8 mouse cellular contexts compared by ENCODE assay signal in genomic region chr16:33063267-33063666, GRCm38 (mm10). TPM values are rescaled to one million over a fixed set of nuclear protein-coding genes. Genes with fewer than 3 reads are reported as not detected.
DNase-seq lines count a peak whose midpoint lies in the region; ATAC-seq and TF ChIP-seq lines count a peak whose summit lies in the region.

No protein-coding gene starts in this region.

- H3K9me3 ChIP-seq in hindbrain, embryonic 12.5 days (replicated peaks): no peaks in the 10 kb centered on the region
- H3K9me3 ChIP-seq in midbrain, embryonic 14.5 days (ENCODE audit: control insufficient read depth, low read length): no peaks in the 10 kb centered on the region

- H3K27ac ChIP-seq in layer of hippocampus, adult 2 months: peak overlapping the region; percentile 95
- H3K27ac ChIP-seq in brown adipose tissue, adult 24 weeks (replicated peaks; ENCODE audit: low read depth, low read length): no peak overlapping the region
- no peak overlapping the region for H3K27ac ChIP-seq in hindbrain, embryonic 12.5 days
- H3K27ac ChIP-seq in midbrain, embryonic 14.5 days (replicated peaks; ENCODE audit: low read depth, low read length): 0 out of 2 replicates have a peak overlapping the region, but pooled peaks have one; percentile 78

- no peak for DNase-seq in layer of hippocampus, adult 2 months (ENCODE audit: low spot score in 2 of 2)
- DNase-seq in layer of hippocampus, adult 9-10 months (ENCODE audit: low spot score): no peak
- peak; percentile 40 for DNase-seq in midbrain, embryonic 14.5 days
- no peak for DNase-seq in gastrocnemius, postnatal 10 days
- DNase-seq in thymus, postnatal 10 days (ENCODE audit: low spot score in 2 of 2): no peak

- no peaks in the 10 kb centered on the region for H3K4me1 ChIP-seq in brown adipose tissue, adult 24 weeks (ENCODE audit: control insufficient read depth, insufficient read depth, insufficient read length, low read length)
- peaks cover 24% of the 10 kb centered on the region for H3K4me1 ChIP-seq in hindbrain, embryonic 12.5 days
- H3K4me1 ChIP-seq in midbrain, embryonic 14.5 days (ENCODE audit: control insufficient read depth, insufficient read depth, low read length): peaks cover 18% of the 10 kb centered on the region

- no peak for ATAC-seq in hindbrain, embryonic 12.5 days (ENCODE audit: low FRiP score)
- no peak for ATAC-seq in midbrain, embryonic 14.5 days (ENCODE audit: low FRiP score, low TSS enrichment)
- ATAC-seq in CD4-positive, CD25-positive, alpha-beta regulatory T cell, adult 4 months: no peak

- peak overlapping the region; percentile 85 for H3K4me3 ChIP-seq in layer of hippocampus, adult 2 months
- H3K4me3 ChIP-seq in brown adipose tissue, adult 24 weeks (ENCODE audit: insufficient read depth, low read depth, low read length): peak overlapping the region; percentile 83
- H3K4me3 ChIP-seq in hindbrain, embryonic 12.5 days: peak overlapping the region; percentile 87
- H3K4me3 ChIP-seq in midbrain, embryonic 14.5 days (replicated peaks; ENCODE audit: low read depth, low read length): peak overlapping the region; percentile 86

- TF ChIP-seq CTCF in layer of hippocampus, adult 2 months (conservative IDR thresholded peaks at IDR 0.05): no peak

- no peaks in the 10 kb centered on the region for H3K27me3 ChIP-seq in hindbrain, embryonic 12.5 days
- no peaks in the 10 kb centered on the region for H3K27me3 ChIP-seq in midbrain, embryonic 14.5 days (ENCODE audit: control insufficient read depth, insufficient read depth, low read length)

- peaks cover 28% of the 10 kb centered on the region for H3K36me3 ChIP-seq in hindbrain, embryonic 12.5 days
- H3K36me3 ChIP-seq in midbrain, embryonic 14.5 days (ENCODE audit: control insufficient read depth, insufficient read depth, low read length): peaks cover 37% of the 10 kb centered on the region

- peak overlapping the region; percentile 86 for H3K4me2 ChIP-seq in hindbrain, embryonic 12.5 days (replicated peaks)
- H3K4me2 ChIP-seq in midbrain, embryonic 14.5 days (ENCODE audit: low read length): peak overlapping the region; percentile 86

- WGBS in hindbrain, embryonic 12.5 days: 32% methylated on average over 7 of the region's 7 CpGs
- 23% methylated on average over 7 of the region's 7 CpGs for WGBS in midbrain, embryonic 14.5 days

- peak overlapping the region; percentile 84 for H3K9ac ChIP-seq in hindbrain, embryonic 12.5 days
- peak overlapping the region; percentile 74; the same call in 1 of the 2 replicates for H3K9ac ChIP-seq in midbrain, embryonic 14.5 days (replicated peaks; ENCODE audit: low read length)

RNA-seq across cellular contexts. Expression of gene Lmln, which starts 0.9 kb away (rescaled TPM):
- 10 to 100 TPM; 11.5 to 16.8 TPM for total RNA-seq in layer of hippocampus, adult 2 months (2021)
- polyA plus RNA-seq in brown adipose tissue, adult 24 weeks (2012; ENCODE audit: insufficient read depth, insufficient read length, missing spikeins): 2.1 and 2.4 TPM in 2 replicates
- polyA plus RNA-seq in hindbrain, embryonic 12.5 days (2016; fragmentation: Nextera tagmentation; extraction: Ambion mirVana): 3.0 and 3.4 TPM in 2 replicates
- polyA plus RNA-seq in midbrain, embryonic 14.5 days (2014; fragmentation: Nextera tagmentation; extraction: Ambion mirVana): 2.9 and 3.2 TPM in 2 replicates
- 1 to 10 TPM; 2.2 TPM for total RNA-seq in gastrocnemius, postnatal 10 days (2021)
- polyA plus RNA-seq in CD4-positive, CD25-positive, alpha-beta regulatory T cell, adult 4 months (2017; shearing (Covaris generic)): under 1 TPM; 0.15 to 0.66 TPM

RNA-seq across cellular contexts. Expression of gene Rpl35a, which starts 7.0 kb away (rescaled TPM):
- 100 to 1,000 TPM; 323 to 325 TPM for total RNA-seq in layer of hippocampus, adult 2 months (2021)
- polyA plus RNA-seq in brown adipose tissue, adult 24 weeks (2012; ENCODE audit: insufficient read depth, insufficient read length, missing spikeins): 699 and 762 TPM in 2 replicates
- 568 and 650 TPM in 2 replicates for polyA plus RNA-seq in hindbrain, embryonic 12.5 days (2016; fragmentation: Nextera tagmentation; extraction: Ambion mirVana)
- 477 and 558 TPM in 2 replicates for polyA plus RNA-seq in midbrain, embryonic 14.5 days (2014; fragmentation: Nextera tagmentation; extraction: Ambion mirVana)
- total RNA-seq in gastrocnemius, postnatal 10 days (2021): 100 to 1,000 TPM; 413 to 441 TPM
- polyA plus RNA-seq in CD4-positive, CD25-positive, alpha-beta regulatory T cell, adult 4 months (2017; shearing (Covaris generic)): 1,000 to 10,000 TPM; 1,192 to 1,593 TPM

RNA-seq across cellular contexts. Expression of gene Iqcg, which starts 7.2 kb away (rescaled TPM):
- 1 to 10 TPM; 4.8 to 5.4 TPM for total RNA-seq in layer of hippocampus, adult 2 months (2021)
- polyA plus RNA-seq in brown adipose tissue, adult 24 weeks (2012; ENCODE audit: insufficient read depth, insufficient read length, missing spikeins): 0.87 and 0.92 TPM in 2 replicates
- polyA plus RNA-seq in hindbrain, embryonic 12.5 days (2016; fragmentation: Nextera tagmentation; extraction: Ambion mirVana): 6.5 and 6.9 TPM in 2 replicates
- polyA plus RNA-seq in midbrain, embryonic 14.5 days (2014; fragmentation: Nextera tagmentation; extraction: Ambion mirVana): 4.7 and 6.2 TPM in 2 replicates
- total RNA-seq in gastrocnemius, postnatal 10 days (2021): 1 to 10 TPM; 2.0 TPM
- 1 to 10 TPM; 1.1 TPM for polyA plus RNA-seq in CD4-positive, CD25-positive, alpha-beta regulatory T cell, adult 4 months (2017; shearing (Covaris generic))

Comparison
In these comparisons a context has a peak if more than half of its experiments do, and no peak if none do; other contexts are left out.
1. H3K27ac ChIP-seq: peak in layer of hippocampus, adult 2 months (single experiment) and midbrain, embryonic 14.5 days (single experiment); none in brown adipose tissue, adult 24 weeks (single experiment) and hindbrain, embryonic 12.5 days (single experiment).
2. Peak in every context shown above with its lines, with median percentiles within 50 percentile points of each other: H3K4me3 ChIP-seq.